ENCODE assay signal across 22 mouse cellular contexts in the genomic region with DNA sequence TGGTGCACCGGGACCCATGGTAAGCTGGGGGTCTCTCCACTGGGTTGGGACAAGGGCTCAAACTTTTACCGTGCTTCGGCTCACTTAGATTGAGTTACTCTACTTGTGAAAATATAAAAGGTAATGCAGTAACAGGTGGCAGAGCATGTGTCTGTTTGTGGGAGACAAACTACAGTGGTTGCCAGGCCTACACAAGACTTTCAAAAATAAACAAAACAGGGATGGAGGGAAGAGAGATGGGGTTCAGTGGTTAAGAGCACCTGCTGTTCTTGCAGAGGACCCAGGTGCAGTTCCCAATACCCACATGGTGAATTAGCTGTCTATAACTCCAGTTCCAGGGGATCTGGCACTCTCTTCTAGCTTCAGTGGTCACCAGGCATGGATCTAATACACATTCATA.
"Had no signal": no experiment of that assay in that cellular context is flagged by ENCODE, and none has a peak within 500 bp of the region (broad histone marks: within the 10 kb centered on the region; RNA-seq: fewer than 3 reads in every experiment).

No protein-coding gene starts in this region.

- ATAC-seq: liver, embryonic 12.5 days; midbrain, embryonic 16.5 days had no signal

- H3K4me2 ChIP-seq: intestine, embryonic 15.5 days; kidney, embryonic 15.5 days; limb, embryonic 13.5 days; liver, embryonic 12.5 days; liver, embryonic 15.5 days; lung, embryonic 15.5 days; midbrain, embryonic 12.5 days; neural tube, embryonic 13.5 days had no signal

- H3K27ac ChIP-seq: intestine, embryonic 15.5 days; kidney, embryonic 15.5 days; limb, embryonic 10.5 days; limb, embryonic 13.5 days; liver, embryonic 12.5 days; liver, embryonic 15.5 days; lung, embryonic 15.5 days; midbrain, embryonic 12.5 days; neural tube, embryonic 13.5 days had no signal

- H3K4me3 ChIP-seq: intestine, embryonic 15.5 days; kidney, embryonic 15.5 days; limb, embryonic 10.5 days; limb, embryonic 13.5 days; liver, embryonic 12.5 days; liver, embryonic 15.5 days; lung, embryonic 15.5 days; midbrain, embryonic 12.5 days; myocyte; neural tube, embryonic 13.5 days had no signal

- H3K9ac ChIP-seq: intestine, embryonic 15.5 days; kidney, embryonic 15.5 days; limb, embryonic 13.5 days; liver, embryonic 12.5 days; liver, embryonic 15.5 days; lung, embryonic 15.5 days; midbrain, embryonic 12.5 days; neural tube, embryonic 13.5 days had no signal

- H3K27me3 ChIP-seq: intestine, embryonic 15.5 days; kidney, embryonic 15.5 days; limb, embryonic 13.5 days; liver, embryonic 12.5 days; liver, embryonic 15.5 days; lung, embryonic 15.5 days; midbrain, embryonic 12.5 days; neural tube, embryonic 13.5 days had no signal

- DNase-seq: kidney, adult 11 months; kidney, adult 8-10 months; kidney, postnatal 10 days; kidney, postnatal 36 days; liver; lung, adult 18-20 months; lung, postnatal 10 days; lung, postnatal 4 days; retina, postnatal 1 day; right cerebral cortex, postnatal 25 days; spleen, adult 18-20 months had no signal

- H3K36me3 ChIP-seq: intestine, embryonic 15.5 days; kidney, embryonic 15.5 days; limb, embryonic 10.5 days; limb, embryonic 13.5 days; liver, embryonic 12.5 days; liver, embryonic 15.5 days; lung, embryonic 15.5 days; midbrain, embryonic 12.5 days; neural tube, embryonic 13.5 days had no signal

- H3K9me3 ChIP-seq: intestine, embryonic 15.5 days; kidney, embryonic 15.5 days; limb, embryonic 10.5 days; limb, embryonic 13.5 days; liver, embryonic 12.5 days; liver, embryonic 15.5 days; lung, embryonic 15.5 days; midbrain, embryonic 12.5 days; neural tube, embryonic 13.5 days had no signal
